Mouse (Mus musculus) kidney, embryonic 14.5 days (tissue): ENCODE measurements around the gene Ap1b1. TPM values are rescaled to one million over a fixed set of nuclear protein-coding genes. Genes with fewer than 3 reads are reported as not detected.
A peak's percentile ranks its signal among the peaks of the same experiment; 100 is the strongest.

Experiments used
- ATAC-seq: fragments of 200-750 bp; cut with Nextera tagmentation; 2 replicates; pipeline ENCODE4 v1.8.0; 2017; ENCODE audit warnings: moderate number of reproducible peaks, mild to moderate bottlenecking, moderate TSS enrichment, moderate library complexity; ENCODE audit not compliant: low FRiP score, low TSS enrichment
- H3K27ac ChIP-seq: fragments of 300-500 bp; sonication (generic); 2 replicates; pipeline ENCODE4 v1.5.1; 2014; ENCODE audit warnings: low read depth, mild to moderate bottlenecking, low read length, moderate library complexity, mixed read lengths
- H3K27me3 ChIP-seq: fragments of 300-500 bp; sonication (generic); 2 replicates; pipeline ENCODE4 v1.6.1; 2014; ENCODE audit warnings: mild to moderate bottlenecking, low read length; ENCODE audit not compliant: control insufficient read depth, insufficient read depth
- H3K36me3 ChIP-seq: fragments of 300-500 bp; sonication (generic); 2 replicates; pipeline ENCODE4 v1.6.1; 2014; ENCODE audit warnings: low read length, mixed read lengths; ENCODE audit not compliant: control insufficient read depth, insufficient read depth
- H3K4me1 ChIP-seq: fragments of 300-500 bp; sonication (generic); 2 replicates; pipeline ENCODE4 v1.6.1; 2014; ENCODE audit warnings: low read length, mixed read lengths; ENCODE audit not compliant: control insufficient read depth, insufficient read depth
- H3K4me2 ChIP-seq: fragments of 300-500 bp; sonication (generic); replicated peaks from 2 replicates; pipeline ENCODE4 v1.6.1; 2014; ENCODE audit warnings: low read depth, mild to moderate bottlenecking, low read length
- H3K4me3 ChIP-seq: fragments of 300-500 bp; sonication (generic); 2 replicates; pipeline ENCODE4 v1.5.1; 2014; ENCODE audit warnings: mild to moderate bottlenecking, low read length
- H3K9ac ChIP-seq: fragments of 300-500 bp; sonication (generic); 2 replicates; pipeline ENCODE4 v1.6.1; 2014; ENCODE audit warnings: low read depth, mild to moderate bottlenecking, low read length, moderate library complexity
- H3K9me3 ChIP-seq: fragments of 300-500 bp; sonication (generic); 2 replicates; pipeline ENCODE4 v1.6.1; 2016; ENCODE audit warnings: low read length; ENCODE audit not compliant: control insufficient read depth
- WGBS: fragments of 180-500 bp; shearing (Covaris S2); extraction: QIAGEN DNeasy Blood & Tissue Kit; methylation state at CpG from one replicate; pipeline ENCODE4 v1.1.7; 2014; 5-methylcytosine and 5-hydroxymethylcytosine counted together
- polyA plus RNA-seq: library from polyadenylated mRNA; unstranded; fragments of >200 nt; fragmentation: Nextera tagmentation; extraction: Ambion mirVana; gene quantifications from 2 replicates; pipeline ENCODE4 v1.2.1, GENCODE M21; 2014

The Ap1b1 gene
- polyA plus RNA-seq, 1 experiment from 2014 or later: 62.6 TPM

GRCm38 (mm10) chr11:4975623-4976022 is 11.0 kb upstream of the Ap1b1 start:
- 0 out of 2 replicates have a peak, but pooled peaks have one; percentile 53 for ATAC-seq
- no peaks in the 10 kb centered on the region for H3K36me3 ChIP-seq
- H3K4me2 ChIP-seq: peak overlapping the region; percentile 27
- H3K9me3 ChIP-seq: no peaks in the 10 kb centered on the region
- no peak overlapping the region for H3K4me3 ChIP-seq
- H3K27me3 ChIP-seq: no peaks in the 10 kb centered on the region
- no peak overlapping the region for H3K9ac ChIP-seq
- no peak overlapping the region for H3K27ac ChIP-seq
- WGBS: 7% methylated on average over 14 of the region's 14 CpGs
- H3K4me1 ChIP-seq: 0 out of 2 replicates have a peak, but pooled peaks cover 4% of the 10 kb centered on the region

- Histone ChIP-seq H3K9ac (no peak overlapping the region), H3K27me3 (no peaks in the 10 kb centered on the region)
- no peak for ATAC-seq
These were observed 3.6 kb upstream of the Ap1b1 start for GRCm38 (mm10) chr11:4983010-4983409.

GRCm38 (mm10) chr11:4983538-4983937 is 3.1 kb upstream of the Ap1b1 start:
- Histone ChIP-seq H3K4me1 (peaks cover 3% of the 10 kb centered on the region; the same call in 1 of the 2 replicates), H3K9me3 (no peaks in the 10 kb centered on the region), H3K9ac (no peak overlapping the region), H3K27me3 (no peaks in the 10 kb centered on the region), H3K27ac (no peak overlapping the region), H3K4me3 (no peak overlapping the region), H3K36me3 (no peaks in the 10 kb centered on the region), H3K4me2 (no peak overlapping the region)
- ATAC-seq: no peak
- 74% methylated on average over 2 of the region's 2 CpGs for WGBS

More at GRCm38 (mm10) chr11:4983010-4983409, 3.6 kb upstream of the Ap1b1 start:
- 60% methylated on average over 3 of the region's 3 CpGs for WGBS
- no peaks in the 10 kb centered on the region for H3K36me3 ChIP-seq
- H3K27ac ChIP-seq: no peak overlapping the region
- no peak overlapping the region for H3K4me2 ChIP-seq
- H3K9me3 ChIP-seq: no peaks in the 10 kb centered on the region
- no peak overlapping the region for H3K4me3 ChIP-seq
- peaks cover 3% of the 10 kb centered on the region; the same call in 1 of the 2 replicates for H3K4me1 ChIP-seq

GRCm38 (mm10) chr11:4984249-4984648 is 2.4 kb upstream of the Ap1b1 start:
- no peak for ATAC-seq
- H3K4me1 ChIP-seq: peaks cover 3% of the 10 kb centered on the region; the same call in 1 of the 2 replicates
- H3K4me3 ChIP-seq: no peak overlapping the region
- no peak overlapping the region for H3K27ac ChIP-seq
- H3K27me3 ChIP-seq: no peaks in the 10 kb centered on the region
- H3K36me3 ChIP-seq: no peaks in the 10 kb centered on the region
- H3K4me2 ChIP-seq: no peak overlapping the region; the same call in 1 of the 2 replicates
- no peaks in the 10 kb centered on the region for H3K9me3 ChIP-seq
- no peak overlapping the region for H3K9ac ChIP-seq
- 2% methylated on average over 5 of the region's 5 CpGs for WGBS

- Histone ChIP-seq H3K4me1 (peaks cover 3% of the 10 kb centered on the region; the same call in 1 of the 2 replicates), H3K9ac (no peak overlapping the region), H3K27me3 (no peaks in the 10 kb centered on the region), H3K4me3 (no peak overlapping the region), H3K36me3 (peaks cover under 1% of the 10 kb centered on the region; the same call in 1 of the 2 replicates), H3K27ac (no peak overlapping the region), H3K4me2 (no peak overlapping the region), H3K9me3 (no peaks in the 10 kb centered on the region)
- WGBS: 81% methylated on average over 3 of the region's 3 CpGs
- no peak for ATAC-seq
These were observed 1.8 kb upstream of the Ap1b1 start for GRCm38 (mm10) chr11:4984799-4985198.

- Histone ChIP-seq H3K27me3 (no peaks in the 10 kb centered on the region), H3K4me1 (peaks cover 3% of the 10 kb centered on the region; the same call in 1 of the 2 replicates), H3K4me3 (peak overlapping the region; percentile 62), H3K9me3 (no peaks in the 10 kb centered on the region), H3K9ac (peak overlapping the region; percentile 50), H3K4me2 (peak overlapping the region; percentile 68), H3K27ac (no peak overlapping the region), H3K36me3 (peaks cover 4% of the 10 kb centered on the region; the same call in 1 of the 2 replicates)
- no peak for ATAC-seq
- 54% methylated on average over 11 of the region's 11 CpGs for WGBS
These were observed 846 bp downstream of the Ap1b1 start for GRCm38 (mm10) chr11:4987487-4987852.

- ATAC-seq: no peak
- 75% methylated on average over 3 of the region's 3 CpGs for WGBS
These were observed 2.6 kb downstream of the Ap1b1 start for GRCm38 (mm10) chr11:4989187-4989586.

GRCm38 (mm10) chr11:4992471-4992870 is 5.8 kb downstream of the Ap1b1 start:
- no peak overlapping the region for H3K9ac ChIP-seq
- H3K4me1 ChIP-seq: no peaks in the 10 kb centered on the region; the same call in 1 of the 2 replicates
- no peak overlapping the region for H3K4me2 ChIP-seq
- WGBS: 79% methylated on average over 2 of the region's 2 CpGs
- no peaks in the 10 kb centered on the region for H3K27me3 ChIP-seq
- no peak overlapping the region for H3K4me3 ChIP-seq
- peaks cover 6% of the 10 kb centered on the region; the same call in 1 of the 2 replicates for H3K36me3 ChIP-seq
- ATAC-seq: no peak
- no peaks in the 10 kb centered on the region for H3K9me3 ChIP-seq
- H3K27ac ChIP-seq: no peak overlapping the region

More at GRCm38 (mm10) chr11:4989187-4989586, 2.6 kb downstream of the Ap1b1 start:
- no peak overlapping the region for H3K9ac ChIP-seq
- no peak overlapping the region for H3K4me2 ChIP-seq
- no peak overlapping the region for H3K27ac ChIP-seq
- no peaks in the 10 kb centered on the region for H3K27me3 ChIP-seq
- H3K4me3 ChIP-seq: no peak overlapping the region
- H3K36me3 ChIP-seq: peaks cover 4% of the 10 kb centered on the region; the same call in 1 of the 2 replicates
- H3K9me3 ChIP-seq: no peaks in the 10 kb centered on the region
- no peaks in the 10 kb centered on the region; the same call in 1 of the 2 replicates for H3K4me1 ChIP-seq

- H3K27ac ChIP-seq: no peak overlapping the region
- WGBS: 93% methylated on average over 3 of the region's 3 CpGs
- no peaks in the 10 kb centered on the region for H3K27me3 ChIP-seq
- H3K4me1 ChIP-seq: no peaks in the 10 kb centered on the region
- H3K9ac ChIP-seq: no peak overlapping the region
- no peaks in the 10 kb centered on the region for H3K9me3 ChIP-seq
- no peak overlapping the region for H3K4me2 ChIP-seq
- no peak overlapping the region for H3K4me3 ChIP-seq
- no peak for ATAC-seq
- H3K36me3 ChIP-seq: peaks cover 3% of the 10 kb centered on the region; the same call in 1 of the 2 replicates
These were observed 9.1 kb downstream of the Ap1b1 start for GRCm38 (mm10) chr11:4995676-4996075.
